Mouse (Mus musculus) WW6 (cell line): ENCODE data around the gene Olfr133.
"Not testable (repeated sequence)": the region's sequence is repeated elsewhere in the genome, so short reads cannot be mapped to it uniquely, and the experiment has no call there.

Experiments
- DNase-seq: peaks from one replicate; pipeline ENCODE4 v3.0.0-alpha.2; 2013; ENCODE audit warnings: low read depth, low spot score

Olfr133 gene

GRCm38 (mm10) chr17:38144981-38145380, at the start of gene Olfr133:
Olfr133 (plus strand) TSS chr17:38145281.
- DNase-seq: no peak

- DNase-seq: not testable (repeated sequence)
Observed at GRCm38 (mm10) chr17:38124199-38124598, 20.9 kb upstream of the Olfr133 start.

GRCm38 (mm10) chr17:38125371-38125770, 19.7 kb upstream of the Olfr133 start:
- not testable (repeated sequence) for DNase-seq

GRCm38 (mm10) chr17:38134426-38134825, 10.7 kb upstream of the Olfr133 start, which contains the start of gene Olfr132:
Olfr132 (minus strand) TSS chr17:38134526.
- DNase-seq: no peak

GRCm38 (mm10) chr17:38171088-38171487, 26.0 kb downstream of the Olfr133 start, which contains the start of gene Olfr134:
Olfr134 (plus strand) TSS chr17:38171388.
- DNase-seq: no peak
